Mouse (Mus musculus) natural killer cell, adult 2 months (primary cell): ENCODE measurements around the gene Pramef6.
"Not testable (repeated sequence)": the region's sequence is repeated elsewhere in the genome, so short reads cannot be mapped to it uniquely, and the experiment has no call there.

Experiments used
- DNase-seq, 2 experiments: peaks; one replicate each; pipeline ENCODE4 v3.0.0; 2022; ENCODE audit warnings: low spot score in 2 of 2

Gene Pramef6

GRCm38 (mm10) chr4:143900280-143900679 lies at the start of gene Pramef6:
TSS of gene Pramef6 (minus strand) at chr4:143900380.
- DNase-seq = not testable (repeated sequence)

- DNase-seq = not testable (repeated sequence)
Measured at GRCm38 (mm10) chr4:143894406-143894805, 5.8 kb downstream of the Pramef6 start.

- not testable (repeated sequence) for DNase-seq
Measured at GRCm38 (mm10) chr4:143882371-143882770, 17.8 kb downstream of the Pramef6 start.

- DNase-seq = not testable (repeated sequence)
Measured at GRCm38 (mm10) chr4:143846197-143846596, 54.0 kb downstream of the Pramef6 start, which contains the start of gene Gm13103. TSS of gene Gm13103 (plus strand) at chr4:143846497.
